Mouse (Mus musculus): Measurements from ENCODE around the gene Cltrn.

Cltrn gene

DNA sequence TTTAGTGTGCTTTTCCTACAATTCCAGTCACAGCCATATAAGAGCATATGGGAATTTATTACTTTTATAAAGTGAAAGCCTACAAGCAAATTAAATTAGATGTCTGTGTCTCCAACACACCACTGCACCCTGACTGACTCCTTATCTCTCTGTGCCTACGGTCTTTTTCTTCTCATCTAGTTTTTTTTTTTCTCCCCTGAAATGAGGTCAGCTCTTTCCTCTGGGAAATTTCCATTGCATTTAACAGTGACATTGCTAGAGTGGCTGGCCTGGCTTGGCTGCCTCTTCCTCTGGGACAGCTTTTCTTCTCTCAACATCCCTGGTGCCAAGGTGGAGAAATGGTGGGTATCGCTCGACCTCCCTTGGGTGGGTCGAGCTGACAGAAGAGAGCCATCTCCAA is at the start of gene Cltrn:
Gene Cltrn, plus strand, starts transcription at position 249 of the 400 bp plus-strand sequence.
- no peak for DNase-seq (ENCODE audit: low read depth, low spot score)

GRCm38 (mm10) chrX:164038882-164039281 is 49.7 kb upstream of the Cltrn start:
- DNase-seq (ENCODE audit: low read depth, low spot score), result no peak

GRCm38 (mm10) chrX:164042069-164042468 is 46.6 kb upstream of the Cltrn start:
- no peak for DNase-seq (ENCODE audit: low read depth, low spot score)

- no peak for DNase-seq (ENCODE audit: low read depth, low spot score)
These were observed 41.9 kb upstream of the Cltrn start for GRCm38 (mm10) chrX:164046736-164047135.

DNA sequence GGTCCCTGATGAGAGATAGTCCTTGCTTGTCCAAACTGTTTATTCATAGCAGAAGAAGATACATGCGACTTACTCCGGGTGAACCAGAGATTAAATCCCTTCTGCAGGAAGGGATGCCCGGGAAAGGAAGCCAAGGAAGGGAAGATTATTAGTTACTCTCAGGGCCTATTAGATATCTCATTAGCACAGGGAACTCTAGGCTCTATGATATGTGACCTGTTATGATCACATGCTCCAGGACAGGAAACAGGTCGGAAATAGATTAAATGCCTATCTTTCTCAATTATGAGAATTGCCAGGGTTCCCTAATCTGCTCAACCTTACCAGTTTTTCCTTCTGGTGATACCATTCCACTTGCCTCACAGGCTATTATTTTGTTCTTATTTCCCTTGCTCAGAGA is 32.9 kb upstream of the Cltrn start:
- no peak for DNase-seq (ENCODE audit: low read depth, low spot score)

- DNase-seq (ENCODE audit: low read depth, low spot score), result no peak
These were observed 30.1 kb upstream of the Cltrn start for GRCm38 (mm10) chrX:164058523-164058922.

DNA sequence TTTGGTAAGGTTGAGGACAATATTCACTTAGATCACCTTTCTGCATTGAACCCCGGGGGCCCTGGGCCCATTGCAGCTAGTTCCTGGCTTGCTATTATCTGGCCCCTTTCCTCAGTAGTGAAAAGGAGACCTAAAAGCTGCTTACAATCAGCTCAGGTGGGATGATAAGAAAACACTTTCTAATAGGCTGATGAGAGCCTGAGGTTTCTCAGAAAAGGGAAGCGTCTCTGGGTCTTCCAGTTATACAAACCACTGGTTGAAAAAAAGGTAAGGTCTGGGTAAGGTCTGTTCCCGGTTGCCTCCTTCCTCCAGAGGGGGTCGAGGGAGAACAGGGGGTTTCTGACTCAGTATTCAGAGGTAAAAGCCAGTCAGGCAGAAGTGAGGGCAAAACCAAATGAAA is 29.6 kb upstream of the Cltrn start:
- DNase-seq (ENCODE audit: low read depth, low spot score), result no peak

- DNase-seq (ENCODE audit: low read depth, low spot score), result peak; percentile 73
These were observed 22.4 kb upstream of the Cltrn start for GRCm38 (mm10) chrX:164066185-164066584.

- DNase-seq (ENCODE audit: low read depth, low spot score), result no peak
These were observed 19.7 kb upstream of the Cltrn start for GRCm38 (mm10) chrX:164068968-164069367.

- DNase-seq (ENCODE audit: low read depth, low spot score), result peak; percentile 95
These were observed 12.4 kb upstream of the Cltrn start, which contains the start of gene Siah1b for GRCm38 (mm10) chrX:164076040-164076775. TSS of gene Siah1b (minus strand) at chrX:164076493.

- no peak for DNase-seq (ENCODE audit: low read depth, low spot score)
These were observed 6.6 kb upstream of the Cltrn start for GRCm38 (mm10) chrX:164082030-164082429.

DNA sequence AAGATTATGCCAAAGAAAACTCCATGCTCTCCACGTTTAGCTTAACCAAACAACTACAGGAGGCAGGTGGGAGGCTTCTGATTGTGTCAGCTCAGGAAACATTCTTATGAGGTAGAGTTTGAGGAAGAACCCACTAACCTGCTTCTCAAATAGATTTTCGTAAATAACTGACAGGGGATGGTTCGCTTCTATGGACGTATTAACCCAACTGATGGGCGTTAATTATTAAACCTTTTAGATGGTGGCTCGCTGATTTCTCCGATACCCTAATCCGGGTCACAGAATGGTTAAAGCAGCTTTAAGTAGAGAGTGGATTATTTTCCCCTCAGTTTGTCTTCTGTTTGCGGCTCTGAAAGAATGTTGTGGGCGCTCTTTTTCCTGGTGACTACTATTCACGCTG is 1.3 kb downstream of the Cltrn start:
- no peak for DNase-seq (ENCODE audit: low read depth, low spot score)

GRCm38 (mm10) chrX:164092300-164093169 is 3.9 kb downstream of the Cltrn start:
- no peak for DNase-seq (ENCODE audit: low read depth, low spot score)

- DNase-seq (ENCODE audit: low read depth, low spot score), result no peak
These were observed 4.8 kb downstream of the Cltrn start for GRCm38 (mm10) chrX:164093435-164093834.

DNA sequence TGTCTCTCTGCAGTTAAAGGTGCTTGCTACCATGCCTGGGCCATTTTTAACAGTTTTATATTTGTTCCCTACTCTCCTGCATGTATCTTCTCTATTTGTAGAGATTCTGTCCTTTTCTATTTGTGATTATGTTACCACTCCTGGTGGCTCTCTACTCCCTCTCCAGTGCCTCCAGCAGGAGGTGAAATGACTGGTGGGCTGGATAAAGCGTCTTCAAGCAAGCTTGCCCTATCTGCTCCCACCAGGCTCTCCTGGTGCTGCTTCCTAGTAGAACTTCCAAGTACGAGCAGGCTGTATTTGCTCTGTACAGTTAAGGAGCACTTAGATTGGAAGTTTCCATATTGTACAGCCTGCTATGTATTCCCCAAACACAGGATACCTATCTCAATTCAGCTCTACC is 7.2 kb downstream of the Cltrn start:
- DNase-seq (ENCODE audit: low read depth, low spot score), result no peak

GRCm38 (mm10) chrX:164101483-164101882 is 12.9 kb downstream of the Cltrn start:
- DNase-seq (ENCODE audit: low read depth, low spot score), result no peak

GRCm38 (mm10) chrX:164102198-164102597 is 13.6 kb downstream of the Cltrn start:
- no peak for DNase-seq (ENCODE audit: low read depth, low spot score)

DNA sequence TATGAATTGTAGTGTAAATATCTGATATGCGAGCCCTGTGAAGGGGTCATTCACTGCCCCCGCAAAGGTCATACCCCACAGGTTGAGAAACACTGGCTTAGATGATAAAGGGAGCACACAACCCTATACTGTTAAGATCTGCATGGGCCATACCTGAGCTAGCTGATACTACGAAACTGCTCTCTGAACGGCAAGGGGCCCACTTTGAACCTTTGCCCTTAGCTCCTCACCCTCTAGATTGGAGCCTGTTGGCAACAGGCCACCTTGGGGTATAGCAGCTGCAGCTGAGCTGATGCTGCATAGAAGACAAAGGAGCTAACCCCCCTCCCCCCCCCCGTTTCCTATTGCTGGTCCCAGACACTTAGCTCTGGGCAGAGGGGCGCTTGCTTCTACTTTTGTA is 14.0 kb downstream of the Cltrn start:
- DNase-seq (ENCODE audit: low read depth, low spot score), result no peak

DNA sequence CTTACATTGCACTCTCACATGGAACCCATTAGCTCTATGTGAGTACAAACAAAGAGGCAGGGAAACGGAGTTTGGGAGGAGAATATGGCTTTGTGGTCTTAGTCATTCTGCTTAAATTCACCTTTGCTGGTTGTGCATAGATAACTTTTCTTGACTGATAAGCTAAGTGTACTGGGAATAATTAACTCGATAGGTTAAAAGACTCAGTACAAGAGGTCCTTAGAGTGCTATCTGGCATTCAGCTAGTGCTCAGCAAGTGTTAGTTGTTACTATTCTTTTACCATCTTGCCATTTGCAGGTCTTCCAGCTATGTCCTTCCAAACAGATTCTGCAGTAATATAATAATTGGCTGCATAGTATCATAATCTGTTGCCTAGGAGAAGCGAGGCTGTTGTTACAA is 22.5 kb downstream of the Cltrn start:
- no peak for DNase-seq (ENCODE audit: low read depth, low spot score)

DNA sequence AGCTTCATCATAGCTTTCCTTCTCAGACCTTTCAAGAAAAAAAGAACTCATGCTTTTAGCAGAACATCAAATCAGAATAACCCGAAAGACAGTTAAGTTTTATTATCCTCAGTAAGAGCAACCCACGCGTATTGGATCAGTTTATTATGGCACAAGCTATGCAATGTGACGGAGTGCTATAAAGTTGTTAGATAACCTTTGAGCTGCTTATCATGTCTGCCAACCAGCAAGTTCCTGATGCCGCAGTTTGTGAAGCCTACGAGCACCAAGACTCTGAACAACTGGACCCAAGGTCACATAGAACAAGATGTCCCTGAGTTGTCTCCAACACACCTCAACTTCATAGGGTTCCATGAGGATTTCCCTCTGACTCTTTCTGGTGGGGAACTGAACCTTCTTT is 25.1 kb downstream of the Cltrn start:
- DNase-seq (ENCODE audit: low read depth, low spot score), result no peak

GRCm38 (mm10) chrX:164123942-164124341 is 35.3 kb downstream of the Cltrn start:
- DNase-seq (ENCODE audit: low read depth, low spot score), result no peak

DNA sequence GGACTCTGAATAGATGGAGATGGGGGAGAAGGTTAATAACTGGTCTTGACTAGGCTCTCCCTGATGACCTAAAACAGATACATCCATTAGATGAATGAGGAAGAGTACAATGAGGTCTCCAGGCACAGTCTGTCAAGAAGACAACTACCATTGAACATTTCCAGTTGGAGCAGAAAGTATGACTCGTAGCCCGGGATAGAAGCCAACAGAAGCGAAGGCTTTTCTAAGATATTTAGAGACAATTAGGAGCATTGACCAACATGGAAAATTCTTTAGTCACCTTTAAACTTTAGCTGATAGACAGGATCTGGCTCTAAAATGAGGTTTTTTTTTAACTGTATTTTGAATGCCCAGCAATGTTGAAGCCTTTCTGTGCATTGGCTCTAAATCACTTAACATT is 44.9 kb downstream of the Cltrn start:
- DNase-seq (ENCODE audit: low read depth, low spot score), result no peak

DNA sequence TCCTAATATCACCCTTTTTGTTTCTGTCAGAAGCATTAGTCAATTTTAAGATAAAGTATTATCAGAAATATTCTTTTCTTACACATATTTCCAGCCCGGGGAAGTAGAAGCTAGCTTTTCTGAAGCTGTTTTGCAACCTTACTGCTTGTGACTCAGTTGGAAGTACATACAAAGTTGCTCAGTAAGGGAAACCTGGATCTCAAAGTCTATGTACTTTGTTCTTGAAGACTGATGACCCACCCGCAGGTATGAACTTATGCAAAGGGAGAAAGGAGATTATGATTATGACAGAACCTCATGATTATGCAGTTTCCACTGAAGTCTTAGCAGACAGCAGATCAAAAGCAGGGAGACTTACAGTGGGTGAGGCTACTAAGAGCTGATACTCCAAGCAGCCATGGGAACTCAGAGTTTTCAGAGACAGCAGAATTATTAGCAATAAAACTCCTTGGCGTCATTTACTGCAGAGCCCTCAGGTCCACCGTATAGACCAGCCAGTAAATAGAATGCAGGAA is 46.7 kb downstream of the Cltrn start:
- DNase-seq (ENCODE audit: low read depth, low spot score), result no peak

Data from R1 (cell line).